Mouse (Mus musculus) inflammation-experienced regulatory T-cells, adult 6 months (primary cell): ENCODE data around the gene Gm4131. TPM values are rescaled to one million over a fixed set of nuclear protein-coding genes. Genes with fewer than 3 reads are reported as not detected.

Experiments used
- ATAC-seq: one replicate; pipeline ENCODE4 v1.8.0; 2017
- polyA plus RNA-seq, 3 experiments: library from polyadenylated mRNA; unstranded; fragments of 100-300 nt; shearing (Covaris generic); gene quantifications; one replicate each; pipeline ENCODE4 v1.2.1; 2017

Gene Gm4131
- polyA plus RNA-seq, 3 experiments from 2014 or later: not detected

GRCm38 (mm10) chr14:62456239-62456747 lies 110.4 kb downstream of the Gm4131 start, which contains the start of gene Gucy1b2:
TSS of gene Gucy1b2 (minus strand) at chr14:62456289.
- no peak for ATAC-seq

- ATAC-seq: no peak
Observed at GRCm38 (mm10) chr14:62455570-62455879, 111.2 kb downstream of the Gm4131 start.

GRCm38 (mm10) chr14:62454760-62455569 lies 111.8 kb downstream of the Gm4131 start:
- no peak for ATAC-seq

GRCm38 (mm10) chr14:62454136-62454535 lies 112.6 kb downstream of the Gm4131 start:
- no peak for ATAC-seq

GRCm38 (mm10) chr14:62453276-62453675 lies 113.4 kb downstream of the Gm4131 start:
- no peak for ATAC-seq

- no peak for ATAC-seq
Observed at GRCm38 (mm10) chr14:62450706-62451105, 116.0 kb downstream of the Gm4131 start.

GRCm38 (mm10) chr14:62447214-62447548 lies 119.5 kb downstream of the Gm4131 start:
- ATAC-seq: no peak

GRCm38 (mm10) chr14:62446385-62447213 lies 120.1 kb downstream of the Gm4131 start:
- ATAC-seq: no peak

- no peak for ATAC-seq
Observed at GRCm38 (mm10) chr14:62443840-62444430, 122.8 kb downstream of the Gm4131 start.

GRCm38 (mm10) chr14:62442971-62443370 lies 123.8 kb downstream of the Gm4131 start:
- no peak for ATAC-seq

GRCm38 (mm10) chr14:62440036-62440435 lies 126.7 kb downstream of the Gm4131 start:
- ATAC-seq: no peak

GRCm38 (mm10) chr14:62438236-62438635 lies 128.5 kb downstream of the Gm4131 start:
- no peak for ATAC-seq

- ATAC-seq: no peak
Observed at GRCm38 (mm10) chr14:62437806-62438205, 128.9 kb downstream of the Gm4131 start.

GRCm38 (mm10) chr14:62425277-62425691 lies 141.4 kb downstream of the Gm4131 start:
- ATAC-seq: no peak

- no peak for ATAC-seq
Observed at GRCm38 (mm10) chr14:62422265-62422664, 144.5 kb downstream of the Gm4131 start.

- ATAC-seq: no peak
Observed at GRCm38 (mm10) chr14:62417501-62417900, 149.2 kb downstream of the Gm4131 start.

- no peak for ATAC-seq
Observed at GRCm38 (mm10) chr14:62416742-62417134, 150.0 kb downstream of the Gm4131 start.

GRCm38 (mm10) chr14:62416007-62416741 lies 150.5 kb downstream of the Gm4131 start:
- ATAC-seq: no peak
